Mouse (Mus musculus) hematopoietic stem cell, adult 5-6 weeks (primary cell): ENCODE measurements around the gene DXBay18. TPM values are rescaled to one million over a fixed set of nuclear protein-coding genes. Genes with fewer than 3 reads are reported as not detected.
A peak's percentile ranks its signal among the peaks of the same experiment; 100 is the strongest.
"Not testable (repeated sequence)": the region's sequence is repeated elsewhere in the genome, so short reads cannot be mapped to it uniquely, and the experiment has no call there.

Experiments used
- ATAC-seq, 2 experiments: fragments of 125-278 bp in 1 of 2; replicated peaks in 1 of 2; 2 replicates each; pipeline ENCODE4 v1.8.0; 2016 to 2017; ENCODE audit warnings: inconsistent platforms in 2 of 2, mild to moderate bottlenecking in 2 of 2, moderate number of reproducible peaks in 2 of 2, low read depth in 1 of 2, moderate TSS enrichment in 1 of 2; ENCODE audit not compliant: low FRiP score in 2 of 2, poor library complexity in 2 of 2, severe bottlenecking in 2 of 2, insufficient read depth in 1 of 2, low TSS enrichment in 1 of 2
- total RNA-seq: library from RNA; stranded (forward); fragments of 172-1452, 232-1000 nt; gene quantifications from 2 replicates; pipeline ENCODE4 v1.2.3, GENCODE M21; 2017

The DXBay18 gene
- not detected in 2 replicates for total RNA-seq

- not testable (repeated sequence) for ATAC-seq
These were observed at the start of gene DXBay18 for GRCm38 (mm10) chrX:73149350-73149749. Gene DXBay18, minus strand, starts transcription at chrX:73149450.

GRCm38 (mm10) chrX:73191934-73192333 lies 42.7 kb upstream of the DXBay18 start, which contains the start of gene Xlr3b:
Gene Xlr3b, plus strand, starts transcription at chrX:73192207.
- not testable (repeated sequence) for ATAC-seq

GRCm38 (mm10) chrX:73176889-73177288 lies 27.6 kb upstream of the DXBay18 start, which contains the start of gene Spin2d:
Gene Spin2d, minus strand, starts transcription at chrX:73176989.
- ATAC-seq: not testable (repeated sequence)

- not testable (repeated sequence) for ATAC-seq
These were observed 754 bp downstream of the DXBay18 start, which contains the start of gene Xlr5b for GRCm38 (mm10) chrX:73148496-73148895. Gene Xlr5b, plus strand, starts transcription at chrX:73148796.

- ATAC-seq: peak; percentile 89 to 93
These were observed 6.0 kb downstream of the DXBay18 start for GRCm38 (mm10) chrX:73143218-73143618.

GRCm38 (mm10) chrX:73122859-73123829 lies 26.1 kb downstream of the DXBay18 start:
- peak; percentile 86 to 92 for ATAC-seq

- not testable (repeated sequence) for ATAC-seq
These were observed 32.5 kb downstream of the DXBay18 start, which contains the start of gene Gm14685 for GRCm38 (mm10) chrX:73116747-73117146. Gene Gm14685, plus strand, starts transcription at chrX:73117047.

GRCm38 (mm10) chrX:73096941-73097508 lies 52.2 kb downstream of the DXBay18 start, which contains the start of gene Xlr3a:
Gene Xlr3a, minus strand, starts transcription at chrX:73097095.
- not testable (repeated sequence) for ATAC-seq

Other genes with a start within 250 kb of the DXBay18 start
- gene Cetn2, start 231.0 kb downstream of the DXBay18 start, total RNA-seq: 98.1 and 157 TPM in 2 replicates
- 16.8 and 18.1 TPM in 2 replicates for gene Nsdhl, start 230.9 kb downstream of the DXBay18 start, total RNA-seq
- 0.13 TPM in 1 of 2 replicates, not detected in the other for gene Zfp185, start 162.1 kb downstream of the DXBay18 start, total RNA-seq
- not detected in 2 replicates for gene Pnma5, start 112.3 kb downstream of the DXBay18 start, total RNA-seq
- not detected in 2 replicates for gene Pnma3, start 84.7 kb downstream of the DXBay18 start, total RNA-seq
- 39.3 and 48.7 TPM in 2 replicates for gene Xlr4a, start 67.0 kb downstream of the DXBay18 start, total RNA-seq
- gene Xlr3a, start 52.4 kb downstream of the DXBay18 start, total RNA-seq: 7.7 and 7.9 TPM in 2 replicates
- gene Gm14685, start 32.4 kb downstream of the DXBay18 start, total RNA-seq: 0.15 TPM in 1 of 2 replicates, not detected in the other
- not detected in 2 replicates for gene Xlr5b, start 654 bp downstream of the DXBay18 start, total RNA-seq
- 0.89 TPM in 1 of 2 replicates, not detected in the other for gene Spin2d, start 27.5 kb upstream of the DXBay18 start, total RNA-seq
- 17.2 and 18.8 TPM in 2 replicates for gene Xlr3b, start 42.8 kb upstream of the DXBay18 start, total RNA-seq
- 18.1 and 32.3 TPM in 2 replicates for gene Xlr4b, start 64.9 kb upstream of the DXBay18 start, total RNA-seq
- 3.1 and 5.8 TPM in 2 replicates for gene F8a, start 78.8 kb upstream of the DXBay18 start, total RNA-seq
- gene Xlr4c, start 93.7 kb upstream of the DXBay18 start, total RNA-seq: 7.6 and 17.8 TPM in 2 replicates
- gene Xlr3c, start 115.9 kb upstream of the DXBay18 start, total RNA-seq: not detected in 2 replicates
- gene Xlr5a, start 143.5 kb upstream of the DXBay18 start, total RNA-seq: not detected in 2 replicates
- gene Xlr5c, start 143.5 kb upstream of the DXBay18 start, total RNA-seq: not detected in 2 replicates
- gene Gm45015, start 187.4 kb upstream of the DXBay18 start, total RNA-seq: 0.50 and 0.69 TPM in 2 replicates
- gene Zfp275, start 193.2 kb upstream of the DXBay18 start, total RNA-seq: 13.1 and 17.6 TPM in 2 replicates
- not detected in 2 replicates for gene Gm18336, start 249.3 kb upstream of the DXBay18 start, total RNA-seq